Mouse (Mus musculus) liver, postnatal 0 days (tissue): Measurements from ENCODE around the gene Meltf. TPM values are rescaled to one million over a fixed set of nuclear protein-coding genes. Genes with fewer than 3 reads are reported as not detected.
A peak's percentile ranks its signal among the peaks of the same experiment; 100 is the strongest.

ENCODE experiments used
- ATAC-seq: fragments of 200-750 bp; cut with Nextera tagmentation; 2 replicates; pipeline ENCODE4 v1.8.0; 2017; ENCODE audit warnings: mild to moderate bottlenecking, moderate library complexity
- DNase-seq: peaks from one replicate; pipeline ENCODE4 v3.0.0-alpha.2; 2016
- H3K27ac ChIP-seq: fragments of 300-500 bp; sonication (generic); 2 replicates; pipeline ENCODE4 v1.5.1; 2014; ENCODE audit warnings: antibody characterized with exemption, moderate library complexity, mild to moderate bottlenecking, low read depth
- H3K27me3 ChIP-seq: fragments of 300-500 bp; sonication (generic); 2 replicates; pipeline ENCODE4 v1.6.1; 2014; ENCODE audit warnings: low read length, control low read depth, mixed read lengths; ENCODE audit not compliant: insufficient read depth
- H3K36me3 ChIP-seq: fragments of 300-500 bp; sonication (generic); replicated peaks from 2 replicates; pipeline ENCODE4 v1.6.1; 2014; ENCODE audit warnings: mild to moderate bottlenecking, control low read depth, low read length, moderate library complexity, mixed read lengths; ENCODE audit not compliant: insufficient read depth
- H3K4me1 ChIP-seq: fragments of 300-500 bp; sonication (generic); 2 replicates; pipeline ENCODE4 v1.6.1; 2014; ENCODE audit warnings: antibody characterized with exemption, mild to moderate bottlenecking, control low read depth; ENCODE audit not compliant: insufficient read depth
- H3K4me2 ChIP-seq: fragments of 300-500 bp; sonication (generic); 2 replicates; pipeline ENCODE4 v1.6.1; 2014; ENCODE audit warnings: low read depth, mild to moderate bottlenecking, low read length, moderate library complexity, mixed read lengths
- H3K4me3 ChIP-seq: fragments of 300-500 bp; sonication (generic); 2 replicates; pipeline ENCODE4 v1.5.1; 2014; ENCODE audit warnings: low read depth, low read length
- H3K9ac ChIP-seq: fragments of 300-500 bp; sonication (generic); replicated peaks from 2 replicates; pipeline ENCODE4 v1.6.1; 2014; ENCODE audit warnings: mild to moderate bottlenecking, moderate library complexity
- H3K9me3 ChIP-seq: fragments of 300-500 bp; sonication (generic); 2 replicates; pipeline ENCODE4 v1.6.1; 2016; ENCODE audit warnings: mild to moderate bottlenecking, control low read depth, low read length, mixed read lengths
- CTCF ChIP-seq: sonication (generic); IDR thresholded peaks from 2 replicates; pipeline ENCODE4 v1.5.1; 2016; ENCODE audit warnings: antibody characterized with exemption, low read depth
- EP300 ChIP-seq: IDR thresholded peaks from 2 replicates; pipeline ENCODE4 v1.6.1; 2016; ENCODE audit warnings: antibody characterized with exemption, low read depth, mild to moderate bottlenecking
- WGBS: fragments of 180-500 bp; shearing (Covaris S2); extraction: QIAGEN DNeasy Blood & Tissue Kit; methylation state at CpG from one replicate; pipeline ENCODE4 v1.1.7; 2014; ENCODE audit not compliant: insufficient replicate concordance; 5-methylcytosine and 5-hydroxymethylcytosine counted together
- polyA plus RNA-seq: library from polyadenylated mRNA; unstranded; fragments of >200 nt; fragmentation: Nextera tagmentation; extraction: Ambion mirVana; gene quantifications from 2 replicates; pipeline ENCODE4 v1.2.1, GENCODE M21; 2015

Gene Meltf
- polyA plus RNA-seq, 1 experiment from 2014 or later = 0.14 TPM

- H3K36me3 ChIP-seq = peaks cover 14% of the 10 kb centered on the region
- H3K9me3 ChIP-seq = no peaks in the 10 kb centered on the region
- no peaks in the 10 kb centered on the region for H3K4me1 ChIP-seq
- TF ChIP-seq CTCF = no peak
- H3K4me2 ChIP-seq = no peak overlapping the region
- H3K4me3 ChIP-seq = no peak overlapping the region
- no peak for DNase-seq
- no peak overlapping the region for H3K27ac ChIP-seq
- ATAC-seq = no peak
- WGBS = 74% methylated on average over 4 of the region's 4 CpGs
- H3K9ac ChIP-seq = no peak overlapping the region
- no peaks in the 10 kb centered on the region for H3K27me3 ChIP-seq
Measured at GRCm38 (mm10) chr16:31875391-31875790, 3.2 kb upstream of the Meltf start.

DNA sequence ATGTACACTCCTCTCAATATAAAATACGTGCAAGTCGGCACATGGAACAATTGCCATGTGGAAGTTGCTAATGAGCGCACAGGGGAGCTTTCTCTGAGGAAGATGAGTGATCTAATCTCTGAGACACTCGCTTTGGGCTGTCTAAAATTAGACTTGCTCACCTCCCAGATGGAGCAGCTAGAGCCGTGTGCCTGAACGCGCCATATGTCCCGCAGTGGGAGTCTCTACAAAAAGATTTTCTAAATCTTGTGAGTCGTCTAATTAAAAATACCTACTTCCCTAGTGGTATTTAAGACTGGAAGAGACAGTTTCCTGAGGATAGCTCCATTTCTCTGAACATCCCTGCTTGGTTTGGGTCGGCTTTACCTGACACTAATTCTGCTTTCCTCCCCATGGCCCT is 2.2 kb upstream of the Meltf start:
- TF ChIP-seq CTCF = no peak
- no peak for TF ChIP-seq EP300
- Histone ChIP-seq H3K4me1 (no peaks in the 10 kb centered on the region), H3K27ac (no peak overlapping the region), H3K27me3 (no peaks in the 10 kb centered on the region), H3K9ac (no peak overlapping the region), H3K4me3 (no peak overlapping the region), H3K36me3 (peaks cover 10% of the 10 kb centered on the region; the same call in 1 of the 2 replicates), H3K9me3 (no peaks in the 10 kb centered on the region), H3K4me2 (no peak overlapping the region)
- WGBS = 76% methylated on average over 10 of the region's 10 CpGs
- DNase-seq (no peak), ATAC-seq (no peak)

- H3K9ac ChIP-seq = no peak overlapping the region
- no peaks in the 10 kb centered on the region; the same call in 1 of the 2 replicates for H3K36me3 ChIP-seq
- ATAC-seq (no peak), DNase-seq (no peak)
- no peak overlapping the region for H3K4me3 ChIP-seq
- TF ChIP-seq EP300 = no peak
- TF ChIP-seq CTCF = no peak
- H3K9me3 ChIP-seq = no peaks in the 10 kb centered on the region
- H3K27ac ChIP-seq = no peak overlapping the region
- no peak overlapping the region for H3K4me2 ChIP-seq
- H3K4me1 ChIP-seq = peaks cover 2% of the 10 kb centered on the region; the same call in 1 of the 2 replicates
- WGBS = 67% methylated on average over 6 of the region's 6 CpGs
- H3K27me3 ChIP-seq = no peaks in the 10 kb centered on the region
Measured at GRCm38 (mm10) chr16:31878052-31878451, 558 bp upstream of the Meltf start.

DNA sequence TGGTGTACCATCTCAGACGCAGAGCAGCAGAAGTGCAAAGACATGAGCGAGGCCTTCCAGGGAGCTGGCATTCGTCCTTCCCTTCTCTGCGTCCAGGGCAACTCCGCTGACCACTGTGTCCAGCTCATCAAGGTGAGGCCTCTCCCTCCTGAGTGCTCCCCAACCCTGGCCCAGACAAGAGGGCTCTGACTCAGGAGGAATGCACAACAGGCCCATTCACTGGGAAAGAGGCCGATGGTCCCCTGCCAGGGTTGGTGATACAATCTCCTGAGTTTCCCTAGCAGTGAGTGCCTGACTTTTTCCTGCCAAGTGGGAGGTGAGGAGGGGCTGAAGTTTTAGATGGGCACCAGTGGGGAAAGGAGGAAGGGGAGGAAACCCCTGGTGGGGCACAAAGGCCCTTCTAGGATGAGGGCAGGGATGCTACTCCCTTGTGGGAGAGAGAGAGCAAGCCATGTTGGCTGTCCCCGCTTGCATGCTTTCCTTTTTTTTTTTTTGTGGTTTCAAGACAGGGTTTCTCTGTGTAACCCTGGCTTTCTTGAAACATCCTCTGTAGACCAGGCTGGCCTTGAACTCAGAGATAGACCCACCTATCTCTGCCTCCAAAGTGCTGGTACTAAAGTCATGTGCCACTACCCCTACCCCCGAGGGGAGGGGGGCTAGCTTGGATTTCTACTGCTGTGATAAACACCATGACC is 1.7 kb downstream of the Meltf start:
- DNase-seq (no peak), ATAC-seq (no peak)
- no peaks in the 10 kb centered on the region for H3K9me3 ChIP-seq
- H3K4me3 ChIP-seq = no peak overlapping the region
- 75% methylated on average over 8 of the region's 8 CpGs for WGBS
- H3K9ac ChIP-seq = no peak overlapping the region
- H3K36me3 ChIP-seq = no peaks in the 10 kb centered on the region
- H3K4me1 ChIP-seq = peaks cover 3% of the 10 kb centered on the region; the same call in 1 of the 2 replicates
- H3K27ac ChIP-seq = no peak overlapping the region
- TF ChIP-seq CTCF (no peak), EP300 (no peak)
- no peaks in the 10 kb centered on the region for H3K27me3 ChIP-seq
- no peak overlapping the region for H3K4me2 ChIP-seq

- DNase-seq (no peak), ATAC-seq (peak; percentile 50)
- no peak overlapping the region for H3K9ac ChIP-seq
- WGBS = 67% methylated on average over 9 of the region's 9 CpGs
- peaks cover 3% of the 10 kb centered on the region; the same call in 1 of the 2 replicates for H3K4me1 ChIP-seq
- TF ChIP-seq CTCF (no peak), EP300 (no peak)
- H3K4me2 ChIP-seq = no peak overlapping the region
- H3K9me3 ChIP-seq = no peaks in the 10 kb centered on the region
- H3K4me3 ChIP-seq = no peak overlapping the region
- H3K27ac ChIP-seq = no peak overlapping the region
- H3K27me3 ChIP-seq = no peaks in the 10 kb centered on the region
- no peaks in the 10 kb centered on the region for H3K36me3 ChIP-seq
Measured at GRCm38 (mm10) chr16:31882381-31882908, 3.8 kb downstream of the Meltf start.

- DNase-seq (no peak), ATAC-seq (no peak)
- TF ChIP-seq CTCF = no peak
- no peak for TF ChIP-seq EP300
- Histone ChIP-seq H3K27ac (no peak overlapping the region), H3K36me3 (no peaks in the 10 kb centered on the region), H3K9me3 (no peaks in the 10 kb centered on the region), H3K9ac (no peak overlapping the region), H3K4me3 (no peak overlapping the region), H3K4me1 (peaks cover 3% of the 10 kb centered on the region; the same call in 1 of the 2 replicates), H3K4me2 (no peak overlapping the region), H3K27me3 (no peaks in the 10 kb centered on the region)
- 60% methylated on average over 14 of the region's 14 CpGs for WGBS
Measured at GRCm38 (mm10) chr16:31883302-31883701, 4.7 kb downstream of the Meltf start.
